Mouse (Mus musculus) megakaryocyte-erythroid progenitor cell, adult 5 weeks (primary cell): ENCODE measurements around the gene Mfsd7a. TPM values are rescaled to one million over a fixed set of nuclear protein-coding genes. Genes with fewer than 3 reads are reported as not detected.

Source experiments
- polyA plus RNA-seq: library from polyadenylated mRNA; stranded (reverse); fragments of >175 nt; gene quantifications from 2 replicates; pipeline ENCODE4 v1.2.3, GENCODE M21; 2012

Mfsd7a gene
- 0.47 and 0.74 TPM in 2 replicates for polyA plus RNA-seq

DNA sequence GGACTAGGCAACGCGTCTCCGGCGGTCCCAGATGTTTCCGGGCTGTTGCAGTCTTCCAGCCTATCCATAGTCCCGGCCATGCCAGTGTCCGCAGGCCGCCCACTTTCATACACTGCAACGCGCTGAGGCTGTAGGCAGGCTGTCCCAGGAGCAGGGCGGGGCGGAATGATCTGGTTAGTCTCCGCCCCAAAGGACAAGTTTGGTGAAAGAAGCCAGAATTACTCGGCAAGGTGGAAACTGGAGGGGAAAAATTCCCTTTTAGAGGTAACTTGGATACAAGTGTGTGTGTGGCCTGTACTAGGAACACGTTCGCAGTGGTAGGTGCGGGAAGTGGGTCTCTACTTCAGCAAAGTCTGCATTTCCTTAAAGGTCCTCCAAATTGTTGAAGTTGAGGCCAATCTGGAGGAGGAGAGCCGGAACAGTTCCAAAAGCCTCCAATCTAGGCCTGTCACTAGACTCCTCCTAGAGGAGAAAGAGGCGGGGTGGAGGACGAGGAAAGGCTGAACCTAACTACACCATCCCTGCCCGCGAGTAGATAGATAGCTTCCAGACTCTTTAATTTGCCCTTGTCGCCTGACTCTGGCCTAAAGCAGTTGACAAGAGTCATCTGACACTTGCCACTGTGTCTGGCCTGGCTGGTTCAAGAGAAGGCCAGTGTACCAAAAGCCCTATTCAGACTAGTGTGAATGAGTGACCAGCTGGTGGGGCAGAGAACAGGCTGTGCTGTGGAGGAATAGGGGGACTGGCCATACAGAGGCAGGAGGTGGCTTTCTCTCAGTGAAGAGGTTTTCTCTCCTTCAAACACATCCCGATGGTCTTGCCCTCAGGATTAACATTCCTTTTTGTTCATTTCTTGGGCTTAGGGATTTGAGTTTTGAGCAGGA, at the start of gene Mfsd7a:
TSS of gene Mfsd7a (minus strand) at position 107 of the 884 bp plus-strand sequence.

DNA sequence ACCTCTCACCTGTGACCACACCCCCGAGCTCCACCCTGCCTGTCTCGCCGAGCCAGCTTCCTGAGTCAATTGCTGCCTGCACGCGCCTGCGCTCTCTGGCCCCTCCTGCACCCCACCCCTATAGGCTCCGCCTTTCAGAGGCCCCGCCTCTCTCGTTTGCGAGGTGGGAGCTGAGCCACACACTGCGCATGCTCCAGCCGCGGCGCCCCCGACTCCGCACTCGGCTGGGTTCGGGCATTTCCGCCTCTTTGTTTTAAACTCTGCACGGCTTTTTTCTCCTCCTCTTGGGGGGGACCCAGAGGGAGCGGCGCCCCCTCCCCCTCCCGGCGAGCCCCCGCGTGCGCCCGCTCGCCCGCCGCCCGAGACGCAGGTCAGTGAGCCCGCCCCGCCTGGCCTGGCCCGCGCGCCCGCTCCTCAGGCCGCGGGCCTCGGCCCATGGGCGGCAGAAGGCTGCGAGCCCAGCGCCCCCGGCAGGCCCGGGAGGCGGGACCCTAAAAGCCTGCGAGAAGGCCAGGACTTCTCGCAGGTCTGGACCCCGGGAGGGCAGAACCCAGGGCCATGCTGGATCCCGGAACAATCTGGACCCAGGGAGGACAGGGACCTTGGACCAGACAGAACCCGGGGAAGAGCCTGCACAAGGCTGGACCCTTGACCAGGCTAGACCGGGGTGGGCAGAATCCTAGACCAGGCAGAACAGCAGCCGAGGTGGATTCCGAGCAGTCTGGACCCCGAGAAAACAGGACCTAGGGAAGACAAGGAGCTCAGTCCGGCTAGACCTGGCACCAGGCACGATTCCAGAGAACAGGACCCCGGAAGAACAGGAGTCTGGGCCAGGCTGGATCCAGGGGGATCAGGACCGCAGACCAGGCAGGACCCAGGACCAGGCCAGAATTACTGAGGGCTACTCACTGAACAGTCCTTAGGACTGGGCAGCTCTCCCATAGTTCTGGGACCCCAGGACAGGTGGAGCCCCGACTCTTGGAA, 12.7 kb upstream of the Mfsd7a start, which contains the start of gene Pcgf3:
TSS of gene Pcgf3 (plus strand) at position 151 of the 984 bp plus-strand sequence.

DNA sequence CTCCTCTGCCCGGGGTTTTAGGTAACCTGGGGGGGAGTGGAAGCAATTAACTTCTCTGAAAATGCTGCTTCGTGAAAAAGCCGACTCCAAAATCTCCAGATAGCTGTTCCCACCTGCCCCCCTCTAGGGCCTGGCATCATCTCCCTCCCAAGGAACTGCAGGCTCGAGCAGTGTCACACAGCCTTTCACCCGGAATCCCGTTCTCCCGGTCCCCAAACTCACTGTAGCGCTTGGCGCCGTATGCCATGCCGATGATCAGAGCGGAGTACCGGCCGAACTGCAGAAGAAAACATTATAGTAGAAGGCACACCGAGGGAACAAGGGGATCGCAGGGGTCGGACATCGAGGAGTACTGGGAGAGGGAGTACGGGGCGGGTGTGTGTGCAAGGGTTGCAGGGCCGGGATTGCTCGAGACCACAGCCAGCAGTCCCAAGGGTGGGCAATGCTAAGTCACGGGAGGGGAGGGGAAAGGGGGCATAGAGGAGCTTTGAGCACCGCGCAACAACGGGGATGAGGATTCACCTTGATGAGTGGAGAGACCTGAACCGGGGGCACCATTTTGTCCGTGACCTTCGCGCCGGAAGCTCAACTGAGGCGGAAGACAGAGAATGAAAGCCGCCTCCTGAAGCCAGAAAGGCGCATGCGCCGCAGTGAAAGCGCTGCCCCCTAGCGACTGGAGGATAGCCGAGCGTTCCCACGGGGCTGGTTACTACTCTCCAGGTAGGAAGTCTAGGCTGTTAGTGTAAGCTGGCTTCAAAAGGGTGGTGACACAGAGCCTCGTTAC, 14.7 kb downstream of the Mfsd7a start, which contains the start of gene Atp5k:
TSS of gene Atp5k (minus strand) at position 645 of the 784 bp plus-strand sequence.

Other genes starting within 250 kb of the Mfsd7a start
- gene Dr1, start 180.0 kb downstream of the Mfsd7a start, polyA plus RNA-seq = 30.9 and 34.9 TPM in 2 replicates
- gene Pigg, start 136.3 kb downstream of the Mfsd7a start, polyA plus RNA-seq = 0.70 and 0.74 TPM in 2 replicates
- gene Gm42517, start 81.0 kb downstream of the Mfsd7a start, polyA plus RNA-seq = 1.1 and 3.2 TPM in 2 replicates
- not detected in 2 replicates for gene Pde6b, start 60.5 kb downstream of the Mfsd7a start, polyA plus RNA-seq
- gene Atp5k, start 14.4 kb downstream of the Mfsd7a start, polyA plus RNA-seq = 67.1 and 69.6 TPM in 2 replicates
- gene Pcgf3, start 12.3 kb upstream of the Mfsd7a start, polyA plus RNA-seq = 14.4 and 17.1 TPM in 2 replicates
- gene Cplx1, start 101.1 kb upstream of the Mfsd7a start, polyA plus RNA-seq = 0.05 and 0.08 TPM in 2 replicates
- gene Gak, start 180.9 kb upstream of the Mfsd7a start, polyA plus RNA-seq = 70.5 and 73.6 TPM in 2 replicates
- 3.0 TPM in 2 replicates for gene Tmem175, start 180.9 kb upstream of the Mfsd7a start, polyA plus RNA-seq
- 18.4 and 18.8 TPM in 2 replicates for gene Idua, start 211.4 kb upstream of the Mfsd7a start, polyA plus RNA-seq
- 5.0 and 5.7 TPM in 2 replicates for gene Dgkq, start 220.8 kb upstream of the Mfsd7a start, polyA plus RNA-seq
- gene Slc26a1, start 226.7 kb upstream of the Mfsd7a start, polyA plus RNA-seq = 0.82 and 1.1 TPM in 2 replicates
- gene Fgfrl1, start 243.5 kb upstream of the Mfsd7a start, polyA plus RNA-seq = 7.6 and 12.5 TPM in 2 replicates